Mouse (Mus musculus): ENCODE measurements around the gene Kpna7.
A peak's percentile ranks its signal among the peaks of the same experiment; 100 is the strongest.

The Kpna7 gene

GRCm38 (mm10) chr5:144965639-144966351 is 118.0 kb downstream of the Kpna7 start, which contains the start of gene Smurf1:
Gene Smurf1 (minus strand): TSS chr5:144965847.
- ATAC-seq (ENCODE audit: insufficient number of reproducible peaks, low FRiP score, low TSS enrichment): peak; percentile 53

GRCm38 (mm10) chr5:144964872-144965638 is 118.8 kb downstream of the Kpna7 start:
- peak; percentile 27; the same call in 1 of the 2 replicates for ATAC-seq (ENCODE audit: insufficient number of reproducible peaks, low FRiP score, low TSS enrichment)

- ATAC-seq (ENCODE audit: insufficient number of reproducible peaks, low FRiP score, low TSS enrichment): 0 out of 2 replicates have a peak, but pooled peaks have one; percentile 11
Measured at GRCm38 (mm10) chr5:144964465-144964864, 119.4 kb downstream of the Kpna7 start.

- no peak for ATAC-seq (ENCODE audit: insufficient number of reproducible peaks, low FRiP score, low TSS enrichment)
Measured at GRCm38 (mm10) chr5:144963817-144964261, 120.0 kb downstream of the Kpna7 start.

- no peak for ATAC-seq (ENCODE audit: insufficient number of reproducible peaks, low FRiP score, low TSS enrichment)
Measured at GRCm38 (mm10) chr5:144963401-144963800, 120.4 kb downstream of the Kpna7 start.

- ATAC-seq (ENCODE audit: insufficient number of reproducible peaks, low FRiP score, low TSS enrichment): no peak; the same call in 1 of the 2 replicates
Measured at GRCm38 (mm10) chr5:144958271-144958670, 125.6 kb downstream of the Kpna7 start.

GRCm38 (mm10) chr5:144954432-144954831 is 129.4 kb downstream of the Kpna7 start:
- ATAC-seq (ENCODE audit: insufficient number of reproducible peaks, low FRiP score, low TSS enrichment): no peak

GRCm38 (mm10) chr5:144952592-144952991 is 131.2 kb downstream of the Kpna7 start:
- no peak for ATAC-seq (ENCODE audit: insufficient number of reproducible peaks, low FRiP score, low TSS enrichment)

- ATAC-seq (ENCODE audit: insufficient number of reproducible peaks, low FRiP score, low TSS enrichment): no peak
Measured at GRCm38 (mm10) chr5:144950428-144951051, 133.3 kb downstream of the Kpna7 start.

- ATAC-seq (ENCODE audit: insufficient number of reproducible peaks, low FRiP score, low TSS enrichment): no peak
Measured at GRCm38 (mm10) chr5:144949856-144950255, 134.0 kb downstream of the Kpna7 start.

GRCm38 (mm10) chr5:144948422-144948821 is 135.4 kb downstream of the Kpna7 start:
- no peak for ATAC-seq (ENCODE audit: insufficient number of reproducible peaks, low FRiP score, low TSS enrichment)

- no peak for ATAC-seq (ENCODE audit: insufficient number of reproducible peaks, low FRiP score, low TSS enrichment)
Measured at GRCm38 (mm10) chr5:144948002-144948401, 135.8 kb downstream of the Kpna7 start.

GRCm38 (mm10) chr5:144946032-144946431 is 137.8 kb downstream of the Kpna7 start:
- ATAC-seq (ENCODE audit: insufficient number of reproducible peaks, low FRiP score, low TSS enrichment): peak; percentile 40; the same call in 1 of the 2 replicates

- ATAC-seq (ENCODE audit: insufficient number of reproducible peaks, low FRiP score, low TSS enrichment): no peak
Measured at GRCm38 (mm10) chr5:144944932-144945331, 138.9 kb downstream of the Kpna7 start.

- ATAC-seq (ENCODE audit: insufficient number of reproducible peaks, low FRiP score, low TSS enrichment): no peak
Measured at GRCm38 (mm10) chr5:144944370-144944769, 139.5 kb downstream of the Kpna7 start.

- no peak for ATAC-seq (ENCODE audit: insufficient number of reproducible peaks, low FRiP score, low TSS enrichment)
Measured at GRCm38 (mm10) chr5:144943346-144943745, 140.5 kb downstream of the Kpna7 start.

- ATAC-seq (ENCODE audit: insufficient number of reproducible peaks, low FRiP score, low TSS enrichment): no peak
Measured at GRCm38 (mm10) chr5:144942431-144942830, 141.4 kb downstream of the Kpna7 start.

- no peak for ATAC-seq (ENCODE audit: insufficient number of reproducible peaks, low FRiP score, low TSS enrichment)
Measured at GRCm38 (mm10) chr5:144940904-144941303, 142.9 kb downstream of the Kpna7 start.

GRCm38 (mm10) chr5:144937304-144937703 is 146.5 kb downstream of the Kpna7 start:
- no peak for ATAC-seq (ENCODE audit: insufficient number of reproducible peaks, low FRiP score, low TSS enrichment)
